8 mouse cellular contexts compared by ENCODE assay signal in the genomic region with DNA sequence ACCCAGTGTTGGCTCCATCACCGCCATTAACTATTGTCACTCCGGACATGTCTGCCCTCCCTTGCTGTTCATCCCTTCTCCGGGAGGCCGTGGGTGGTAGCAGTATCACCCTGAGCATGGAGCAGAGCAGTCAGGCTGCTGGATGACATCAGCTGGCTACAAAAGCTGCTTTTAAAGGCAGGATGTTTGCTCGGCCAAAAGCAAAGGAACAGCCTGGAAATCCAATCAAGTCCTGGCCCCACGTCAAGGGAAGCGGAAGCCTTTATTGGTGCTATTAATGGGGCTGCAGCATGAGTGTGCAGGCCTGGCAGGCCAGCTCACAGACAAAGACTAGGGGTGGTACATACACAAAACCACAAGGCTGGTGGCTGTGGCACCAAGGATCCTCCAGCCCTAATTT. TPM values are rescaled to one million over a fixed set of nuclear protein-coding genes. Genes with fewer than 3 reads are reported as not detected.
DNase-seq lines count a peak whose midpoint lies in the region; ATAC-seq and TF ChIP-seq lines count a peak whose summit lies in the region.

No protein-coding gene starts in this region.

- no peak overlapping the region for H3K9ac ChIP-seq in embryonic facial prominence, embryonic 14.5 days (ENCODE audit: low read depth, low read length)
- no peak overlapping the region for H3K9ac ChIP-seq in midbrain, postnatal 0 days (replicated peaks; ENCODE audit: low read length, poor library complexity, severe bottlenecking)
- no peak overlapping the region for H3K9ac ChIP-seq in midbrain, embryonic 15.5 days

- no peaks in the 10 kb centered on the region for H3K4me1 ChIP-seq in embryonic facial prominence, embryonic 14.5 days (ENCODE audit: control insufficient read depth, insufficient read depth, low read length)
- peaks cover 8% of the 10 kb centered on the region; the same call in 1 of the 2 replicates for H3K4me1 ChIP-seq in embryonic facial prominence, embryonic 10.5 days
- no peaks in the 10 kb centered on the region for H3K4me1 ChIP-seq in midbrain, postnatal 0 days (ENCODE audit: insufficient read depth, low read length)
- no peaks in the 10 kb centered on the region for H3K4me1 ChIP-seq in midbrain, embryonic 15.5 days

- ATAC-seq in embryonic facial prominence, embryonic 14.5 days (ENCODE audit: low read depth) = no peak
- peak; percentile 38; the same call in 1 of the 2 replicates for ATAC-seq in midbrain, postnatal 0 days (ENCODE audit: low FRiP score)
- ATAC-seq in midbrain, embryonic 15.5 days (replicated peaks) = no peak

- peak; percentile 41 for DNase-seq in embryonic facial prominence, embryonic 14.5 days (ENCODE audit: low spot score)
- no peak for DNase-seq in embryonic facial prominence, embryonic 10.5 days (ENCODE audit: low spot score)
- DNase-seq in midbrain, postnatal 0 days (ENCODE audit: low spot score) = peak; percentile 63
- peak; percentile 71 for DNase-seq in heart, postnatal 25 days (ENCODE audit: low spot score)
- no peak for DNase-seq in cerebellum, postnatal 14 days
- DNase-seq in thymus, postnatal 36 days = no peak

- TF ChIP-seq CTCF in midbrain, postnatal 0 days (IDR thresholded peaks at IDR 0.05) = no peak

- H3K36me3 ChIP-seq in embryonic facial prominence, embryonic 14.5 days (ENCODE audit: control insufficient read depth, insufficient read depth, low read length) = no peaks in the 10 kb centered on the region
- H3K36me3 ChIP-seq in embryonic facial prominence, embryonic 10.5 days (replicated peaks) = no peaks in the 10 kb centered on the region
- no peaks in the 10 kb centered on the region for H3K36me3 ChIP-seq in midbrain, postnatal 0 days (ENCODE audit: insufficient read depth, low read length)
- H3K36me3 ChIP-seq in midbrain, embryonic 15.5 days (replicated peaks) = no peaks in the 10 kb centered on the region
- no peaks in the 10 kb centered on the region for H3K36me3 ChIP-seq in macrophage (ENCODE audit: inconsistent target)

- no peak overlapping the region for H3K4me2 ChIP-seq in embryonic facial prominence, embryonic 14.5 days (ENCODE audit: low read depth, low read length)
- H3K4me2 ChIP-seq in midbrain, postnatal 0 days (ENCODE audit: low read depth, low read length, poor library complexity, severe bottlenecking) = no peak overlapping the region
- H3K4me2 ChIP-seq in midbrain, embryonic 15.5 days = no peak overlapping the region

- H3K9me3 ChIP-seq in embryonic facial prominence, embryonic 14.5 days (ENCODE audit: control insufficient read depth, low read length) = no peaks in the 10 kb centered on the region
- H3K9me3 ChIP-seq in embryonic facial prominence, embryonic 10.5 days = no peaks in the 10 kb centered on the region
- H3K9me3 ChIP-seq in midbrain, postnatal 0 days (ENCODE audit: low read length) = no peaks in the 10 kb centered on the region
- H3K9me3 ChIP-seq in midbrain, embryonic 15.5 days = no peaks in the 10 kb centered on the region

- WGBS in embryonic facial prominence, embryonic 14.5 days = 68% methylated on average over 7 of the region's 7 CpGs
- 80% methylated on average over 7 of the region's 7 CpGs for WGBS in embryonic facial prominence, embryonic 10.5 days
- 66% methylated on average over 7 of the region's 7 CpGs for WGBS in midbrain, postnatal 0 days
- 59% methylated on average over 7 of the region's 7 CpGs for WGBS in midbrain, embryonic 15.5 days
- WGBS in macrophage (ENCODE audit: missing documents) = 87% methylated on average over 7 of the region's 7 CpGs

- H3K27me3 ChIP-seq in embryonic facial prominence, embryonic 14.5 days (replicated peaks; ENCODE audit: control insufficient read depth, insufficient read depth, low read length) = no peaks in the 10 kb centered on the region
- H3K27me3 ChIP-seq in embryonic facial prominence, embryonic 10.5 days (replicated peaks; ENCODE audit: low read depth, poor library complexity, severe bottlenecking) = no peaks in the 10 kb centered on the region
- no peaks in the 10 kb centered on the region for H3K27me3 ChIP-seq in midbrain, postnatal 0 days (ENCODE audit: insufficient read depth, low read length)
- H3K27me3 ChIP-seq in midbrain, embryonic 15.5 days (replicated peaks) = no peaks in the 10 kb centered on the region

- intact Hi-C loops in heart, postnatal 25 days (cut with DNase I) = loop anchor here (5.0 kb wide), 1 partner anchor 56 kb away; a partner anchor contains a TSS

- H3K79me2 ChIP-seq in macrophage (ENCODE audit: inconsistent target) = no peaks in the 10 kb centered on the region

- H3K4me3 ChIP-seq in embryonic facial prominence, embryonic 14.5 days (ENCODE audit: low read depth, low read length) = no peak overlapping the region
- no peak overlapping the region for H3K4me3 ChIP-seq in embryonic facial prominence, embryonic 10.5 days
- no peak overlapping the region for H3K4me3 ChIP-seq in midbrain, postnatal 0 days (ENCODE audit: low read depth, low read length)
- no peak overlapping the region for H3K4me3 ChIP-seq in midbrain, embryonic 15.5 days
- no peak overlapping the region for H3K4me3 ChIP-seq in macrophage (ENCODE audit: inconsistent target)

- H3K27ac ChIP-seq in embryonic facial prominence, embryonic 14.5 days (replicated peaks; ENCODE audit: low read depth, low read length) = no peak overlapping the region
- H3K27ac ChIP-seq in embryonic facial prominence, embryonic 10.5 days (replicated peaks) = no peak overlapping the region
- no peak overlapping the region for H3K27ac ChIP-seq in midbrain, postnatal 0 days (ENCODE audit: low read depth, low read length)
- no peak overlapping the region for H3K27ac ChIP-seq in midbrain, embryonic 15.5 days
- peak overlapping the region; percentile 15 for H3K27ac ChIP-seq in macrophage

RNA-seq across cellular contexts. Expression of a gene that starts 36.3 kb away (rescaled TPM):
- not detected in 2 replicates for polyA plus RNA-seq in embryonic facial prominence, embryonic 14.5 days (2014; fragmentation: Nextera tagmentation; extraction: Ambion mirVana)
- not detected in 2 replicates for polyA plus RNA-seq in embryonic facial prominence, embryonic 10.5 days (2016; fragmentation: Nextera tagmentation; extraction: Ambion mirVana)
- total RNA-seq in midbrain, postnatal 0 days (2014; rRNA removed) = not detected in 2 replicates
- polyA plus RNA-seq in midbrain, postnatal 0 days (2015; fragmentation: Nextera tagmentation; extraction: Ambion mirVana) = 0.27 and 0.28 TPM in 2 replicates
- polyA plus RNA-seq in midbrain, embryonic 15.5 days (2015; fragmentation: Nextera tagmentation; extraction: Ambion mirVana) = 0.42 and 0.54 TPM in 2 replicates
- not detected for total RNA-seq in heart, postnatal 25 days (2021)
- not detected for total RNA-seq in macrophage (2018; cell fraction: chromatin; rRNA removed)
- not detected for total RNA-seq in macrophage (2018; cell fraction: cytosol; rRNA removed)
- not detected for total RNA-seq in macrophage (2018; cell fraction: nucleus; rRNA removed)
- polyA plus RNA-seq in macrophage (2018) = not detected in 3 replicates

RNA-seq across cellular contexts. Expression of a gene that starts 55.5 kb away (rescaled TPM):
- 1,001 and 1,028 TPM in 2 replicates for polyA plus RNA-seq in embryonic facial prominence, embryonic 14.5 days (2014; fragmentation: Nextera tagmentation; extraction: Ambion mirVana)
- polyA plus RNA-seq in embryonic facial prominence, embryonic 10.5 days (2016; fragmentation: Nextera tagmentation; extraction: Ambion mirVana) = 1,075 and 1,119 TPM in 2 replicates
- total RNA-seq in midbrain, postnatal 0 days (2014; rRNA removed) = 1,303 and 1,380 TPM in 2 replicates
- polyA plus RNA-seq in midbrain, postnatal 0 days (2015; fragmentation: Nextera tagmentation; extraction: Ambion mirVana) = 3,238 and 3,263 TPM in 2 replicates
- 1,861 and 1,975 TPM in 2 replicates for polyA plus RNA-seq in midbrain, embryonic 15.5 days (2015; fragmentation: Nextera tagmentation; extraction: Ambion mirVana)
- total RNA-seq in heart, postnatal 25 days (2021) = 100 to 1,000 TPM; 131 to 166 TPM
- 100 to 1,000 TPM in 4 of 26 experiments, 10 to 100 TPM in 22; 38.3 to 133 (median 72.0) TPM for total RNA-seq in macrophage (2018; cell fraction: chromatin; rRNA removed)
- total RNA-seq in macrophage (2018; cell fraction: cytosol; rRNA removed) = 100 to 1,000 TPM; 350 to 760 (median 532) TPM
- total RNA-seq in macrophage (2018; cell fraction: nucleus; rRNA removed) = 100 to 1,000 TPM; 119 to 311 (median 172) TPM
- polyA plus RNA-seq in macrophage (2018) = 716 to 1,639 TPM (median 783 TPM) in 3 replicates

Comparison
In these comparisons a context has a peak if more than half of its experiments do, and no peak if none do; other contexts are left out.
1. DNase-seq: peak in embryonic facial prominence, embryonic 14.5 days (single experiment), midbrain, postnatal 0 days (single experiment) and heart, postnatal 25 days (single experiment); none in embryonic facial prominence, embryonic 10.5 days (single experiment), cerebellum, postnatal 14 days (0 of 2) and thymus, postnatal 36 days (0 of 2).